Mouse (Mus musculus) stomach, embryonic 15.5 days (tissue): ENCODE measurements at regions not wholly inside any gene's neighbourhood (a gene's known extent, or its start where the extent isn't known, plus 50 kb on each side); places are given as distances from the start of the nearest gene placed in this dataset.

Experiments used
- ATAC-seq: fragments of 200-750 bp; cut with Nextera tagmentation; 2 replicates; pipeline ENCODE4 v1.8.0; 2017; ENCODE audit warnings: low read depth, moderate number of reproducible peaks, moderate TSS enrichment; ENCODE audit not compliant: insufficient read depth, low FRiP score
- H3K27ac ChIP-seq: fragments of 300-500 bp; sonication (generic); 2 replicates; pipeline ENCODE4 v1.5.1; 2015; ENCODE audit warnings: mild to moderate bottlenecking, inconsistent platforms
- H3K27me3 ChIP-seq: fragments of 300-500 bp; sonication (generic); replicated peaks from 2 replicates; pipeline ENCODE4 v1.6.1; 2015; ENCODE audit warnings: inconsistent platforms
- H3K36me3 ChIP-seq: fragments of 300-500 bp; sonication (generic); 2 replicates; pipeline ENCODE4 v1.6.1; 2015; ENCODE audit warnings: inconsistent platforms
- H3K4me1 ChIP-seq: fragments of 300-500 bp; sonication (generic); 2 replicates; pipeline ENCODE4 v1.6.1; 2015; ENCODE audit warnings: inconsistent platforms
- H3K4me2 ChIP-seq: fragments of 300-500 bp; sonication (generic); 2 replicates; pipeline ENCODE4 v1.6.1; 2015; ENCODE audit warnings: mild to moderate bottlenecking, inconsistent platforms
- H3K4me3 ChIP-seq: fragments of 300-500 bp; sonication (generic); replicated peaks from 2 replicates; pipeline ENCODE4 v1.5.1; 2015; ENCODE audit warnings: inconsistent platforms
- H3K9ac ChIP-seq: fragments of 300-500 bp; sonication (generic); 2 replicates; pipeline ENCODE4 v1.6.1; 2015; ENCODE audit warnings: inconsistent platforms
- H3K9me3 ChIP-seq: fragments of 300-500 bp; sonication (generic); 2 replicates; pipeline ENCODE4 v1.6.1; 2016; ENCODE audit warnings: inconsistent platforms
- WGBS: fragments of 180-500 bp; shearing (Covaris S2); methylation state at CpG from one replicate; pipeline ENCODE4 v1.1.7; 2015; 5-methylcytosine and 5-hydroxymethylcytosine counted together

GRCm38 (mm10) chr13:107531026-107531425 lies 509.1 kb upstream of the Kif2a start:
- Histone ChIP-seq H3K27me3 (no peaks in the 10 kb centered on the region), H3K27ac (peak overlapping the region; percentile 40; the same call in 1 of the 2 replicates), H3K36me3 (no peaks in the 10 kb centered on the region)

GRCm38 (mm10) chr13:107530392-107530791 lies 508.5 kb upstream of the Kif2a start:
- no peak overlapping the region for H3K27ac ChIP-seq
- WGBS = 53% methylated on average over 1 of the region's 1 CpGs
- H3K9me3 ChIP-seq = no peaks in the 10 kb centered on the region
- no peaks in the 10 kb centered on the region for H3K36me3 ChIP-seq
- no peaks in the 10 kb centered on the region for H3K27me3 ChIP-seq
- H3K4me1 ChIP-seq = no peaks in the 10 kb centered on the region
- no peak overlapping the region for H3K4me2 ChIP-seq
- H3K4me3 ChIP-seq = no peak overlapping the region
- no peak for ATAC-seq
- H3K9ac ChIP-seq = no peak overlapping the region

More at GRCm38 (mm10) chr13:107531026-107531425, 509.1 kb upstream of the Kif2a start:
- H3K9ac ChIP-seq = no peak overlapping the region
- H3K9me3 ChIP-seq = no peaks in the 10 kb centered on the region
- peak overlapping the region; percentile 5; the same call in 1 of the 2 replicates for H3K4me2 ChIP-seq
- no peaks in the 10 kb centered on the region for H3K4me1 ChIP-seq
- WGBS = 34% methylated on average over 8 of the region's 8 CpGs
- no peak for ATAC-seq
- no peak overlapping the region for H3K4me3 ChIP-seq

GRCm38 (mm10) chr13:107528724-107529456 lies 507.0 kb upstream of the Kif2a start:
- no peak overlapping the region for H3K4me2 ChIP-seq
- H3K9ac ChIP-seq = no peak overlapping the region
- ATAC-seq = no peak
- no peak overlapping the region for H3K4me3 ChIP-seq
- WGBS = 53% methylated on average over 15 of the region's 15 CpGs
- H3K27me3 ChIP-seq = no peaks in the 10 kb centered on the region
- no peaks in the 10 kb centered on the region for H3K36me3 ChIP-seq
- no peaks in the 10 kb centered on the region for H3K9me3 ChIP-seq
- H3K27ac ChIP-seq = no peak overlapping the region; the same call in 1 of the 2 replicates
- H3K4me1 ChIP-seq = no peaks in the 10 kb centered on the region

GRCm38 (mm10) chr13:107522942-107523341 lies 501.0 kb upstream of the Kif2a start:
- Histone ChIP-seq H3K9me3 (no peaks in the 10 kb centered on the region), H3K27ac (no peak overlapping the region), H3K27me3 (no peaks in the 10 kb centered on the region), H3K4me3 (no peak overlapping the region), H3K36me3 (no peaks in the 10 kb centered on the region), H3K4me2 (no peak overlapping the region), H3K4me1 (no peaks in the 10 kb centered on the region), H3K9ac (no peak overlapping the region)
- WGBS = 86% methylated on average over 3 of the region's 3 CpGs
- ATAC-seq = no peak

- ATAC-seq = no peak
- 82% methylated on average over 3 of the region's 3 CpGs for WGBS
Observed at GRCm38 (mm10) chr13:107514236-107514635, 492.3 kb upstream of the Kif2a start.

GRCm38 (mm10) chr13:107513274-107514146 lies 491.6 kb upstream of the Kif2a start:
- H3K4me3 ChIP-seq = no peak overlapping the region
- no peaks in the 10 kb centered on the region for H3K27me3 ChIP-seq
- no peak overlapping the region for H3K27ac ChIP-seq
- no peaks in the 10 kb centered on the region for H3K4me1 ChIP-seq
- no peaks in the 10 kb centered on the region for H3K36me3 ChIP-seq
- H3K9me3 ChIP-seq = no peaks in the 10 kb centered on the region
- no peak overlapping the region for H3K4me2 ChIP-seq
- ATAC-seq = no peak
- H3K9ac ChIP-seq = no peak overlapping the region
- WGBS = 68% methylated on average over 6 of the region's 6 CpGs

More at GRCm38 (mm10) chr13:107514236-107514635, 492.3 kb upstream of the Kif2a start:
- Histone ChIP-seq H3K36me3 (no peaks in the 10 kb centered on the region), H3K27me3 (no peaks in the 10 kb centered on the region), H3K9ac (no peak overlapping the region), H3K9me3 (no peaks in the 10 kb centered on the region), H3K4me1 (no peaks in the 10 kb centered on the region), H3K4me3 (no peak overlapping the region), H3K27ac (no peak overlapping the region), H3K4me2 (no peak overlapping the region)

GRCm38 (mm10) chr13:107507336-107507735 lies 485.4 kb upstream of the Kif2a start:
- no peaks in the 10 kb centered on the region for H3K9me3 ChIP-seq
- WGBS = 37% methylated on average over 3 of the region's 3 CpGs
- no peak overlapping the region for H3K27ac ChIP-seq

GRCm38 (mm10) chr13:107506832-107507231 lies 484.9 kb upstream of the Kif2a start:
- 68% methylated on average over 4 of the region's 4 CpGs for WGBS
- H3K27me3 ChIP-seq = no peaks in the 10 kb centered on the region
- no peaks in the 10 kb centered on the region for H3K9me3 ChIP-seq
- no peak overlapping the region for H3K4me2 ChIP-seq
- no peak overlapping the region for H3K27ac ChIP-seq
- no peak overlapping the region for H3K4me3 ChIP-seq
- H3K4me1 ChIP-seq = no peaks in the 10 kb centered on the region
- ATAC-seq = no peak
- no peaks in the 10 kb centered on the region for H3K36me3 ChIP-seq
- no peak overlapping the region for H3K9ac ChIP-seq

More at GRCm38 (mm10) chr13:107507336-107507735, 485.4 kb upstream of the Kif2a start:
- H3K27me3 ChIP-seq = no peaks in the 10 kb centered on the region
- no peak overlapping the region for H3K9ac ChIP-seq
- ATAC-seq = no peak
- no peaks in the 10 kb centered on the region for H3K4me1 ChIP-seq
- H3K4me2 ChIP-seq = no peak overlapping the region
- H3K4me3 ChIP-seq = no peak overlapping the region
- H3K36me3 ChIP-seq = no peaks in the 10 kb centered on the region

- Histone ChIP-seq H3K36me3 (no peaks in the 10 kb centered on the region), H3K4me2 (no peak overlapping the region), H3K4me3 (no peak overlapping the region), H3K9ac (no peak overlapping the region), H3K27me3 (no peaks in the 10 kb centered on the region), H3K27ac (no peak overlapping the region), H3K9me3 (no peaks in the 10 kb centered on the region), H3K4me1 (no peaks in the 10 kb centered on the region)
- ATAC-seq = no peak
Observed at GRCm38 (mm10) chr13:107505318-107505717, 483.4 kb upstream of the Kif2a start.

GRCm38 (mm10) chr13:107502261-107502660 lies 480.3 kb upstream of the Kif2a start:
- no peak overlapping the region for H3K27ac ChIP-seq
- no peak for ATAC-seq
- no peaks in the 10 kb centered on the region for H3K36me3 ChIP-seq

GRCm38 (mm10) chr13:107500776-107501489 lies 479.0 kb upstream of the Kif2a start:
- WGBS = 84% methylated on average over 12 of the region's 12 CpGs
- H3K4me3 ChIP-seq = no peak overlapping the region
- ATAC-seq = no peak
- no peaks in the 10 kb centered on the region for H3K9me3 ChIP-seq
- no peak overlapping the region for H3K4me2 ChIP-seq
- no peaks in the 10 kb centered on the region for H3K27me3 ChIP-seq
- H3K4me1 ChIP-seq = no peaks in the 10 kb centered on the region
- H3K27ac ChIP-seq = no peak overlapping the region
- H3K36me3 ChIP-seq = no peaks in the 10 kb centered on the region
- no peak overlapping the region for H3K9ac ChIP-seq

More at GRCm38 (mm10) chr13:107502261-107502660, 480.3 kb upstream of the Kif2a start:
- H3K4me1 ChIP-seq = no peaks in the 10 kb centered on the region
- WGBS = 43% methylated on average over 7 of the region's 7 CpGs
- H3K4me3 ChIP-seq = no peak overlapping the region
- no peak overlapping the region for H3K4me2 ChIP-seq
- H3K9ac ChIP-seq = no peak overlapping the region
- no peaks in the 10 kb centered on the region for H3K27me3 ChIP-seq
- H3K9me3 ChIP-seq = no peaks in the 10 kb centered on the region
